Mouse (Mus musculus) myocyte (in vitro differentiated cells): ENCODE results near the gene Gramd1b.

ENCODE experiments used
- CEBPB ChIP-seq: IDR thresholded peaks from 2 replicates; pipeline ENCODE4 v1.6.1; 2011; ENCODE audit warnings: mild to moderate bottlenecking, moderate library complexity; ENCODE audit not compliant: poor library complexity, insufficient read depth, severe bottlenecking
- MAX ChIP-seq: IDR thresholded peaks from one replicate; pipeline ENCODE4 v1.6.1; 2011; ENCODE audit warnings: low read depth, mild to moderate bottlenecking, control low read depth
- POLR2A ChIP-seq: IDR thresholded peaks from one replicate; pipeline ENCODE4 v1.6.1; 2011; ENCODE audit warnings: low read depth, mild to moderate bottlenecking, control low read depth, moderate library complexity; ENCODE audit not compliant: insufficient read length
- USF1 ChIP-seq: IDR thresholded peaks from one replicate; pipeline ENCODE4 v1.6.1; 2011; ENCODE audit warnings: low read depth, mild to moderate bottlenecking, control low read depth, moderate library complexity

- TF ChIP-seq MAX: no peak
- TF ChIP-seq POLR2A: no peak
- no peak for TF ChIP-seq USF1
- TF ChIP-seq CEBPB: no peak
Measured at GRCm38 (mm10) chr9:40324826-40325225, 206.4 kb downstream of the Gramd1b start.
